Mouse (Mus musculus): ENCODE data around the gene Gpr182. TPM values are rescaled to one million over a fixed set of nuclear protein-coding genes. Genes with fewer than 3 reads are reported as not detected.

The Gpr182 gene
- total and polyA plus RNA-seq, 3 experiments: 0.13 TPM; not detected in 2

GRCm38 (mm10) chr10:127776011-127776410 is 24.5 kb upstream of the Gpr182 start, which contains the start of gene Rdh9:
Gene Rdh9 (plus strand): TSS chr10:127776386.
- no peak for DNase-seq (ENCODE audit: extremely low read depth)
- no peak within 1 kb of the TSS for H3K9ac ChIP-seq (ENCODE audit: insufficient read depth, low read depth)
- no peaks in the 10 kb centered on the region for H3K36me3 ChIP-seq (replicated peaks in 1 of 2; ENCODE audit: control insufficient read depth in 1 of 2, insufficient read depth in 1 of 2, low read length in 1 of 2)
- no peak within 1 kb of the TSS for H3K4me2 ChIP-seq (ENCODE audit: insufficient read depth, low read depth, poor library complexity, severe bottlenecking)
- no peaks in the 10 kb centered on the region for H3K79me2 ChIP-seq (replicated peaks; ENCODE audit: control insufficient read depth, extremely low read depth, insufficient read depth, poor library complexity, severe bottlenecking)
- H3K27ac ChIP-seq (ENCODE audit: insufficient read depth, low read depth): no peak within 1 kb of the TSS
- dilution Hi-C loops (cut with MboI; ENCODE audit: extremely low pct_ligation_motif_present, extremely low pct_unique_long_range_greater_than_20kb, low sequenced_read_pairs) (no loop called here), in situ Hi-C loops (cut with MboI; ENCODE audit: low pct_ligation_motif_present, low pct_unique_long_range_greater_than_20kb, low sequenced_read_pairs) (no loop called here)
- TF ChIP-seq E2F4 (IDR thresholded peaks at IDR 0.05; ENCODE audit: insufficient replicate concordance, low read depth, low read length) (no peak), UBTF (IDR thresholded peaks at IDR 0.05; ENCODE audit: low read depth, low read length) (no peak), MAZ (IDR thresholded peaks at IDR 0.05; ENCODE audit: low read depth, low read length) (no peak), TCF12 (IDR thresholded peaks at IDR 0.05; ENCODE audit: low read depth, low read length) (no peak), MEF2A (IDR thresholded peaks at IDR 0.05; ENCODE audit: borderline replicate concordance, low read depth, low read length) (no peak)
- H3K27me3 ChIP-seq (replicated peaks): peaks cover 31% of the 10 kb centered on the region
- no peaks in the 10 kb centered on the region for H3K4me1 ChIP-seq (ENCODE audit: control insufficient read depth in 1 of 2, insufficient read depth in 2 of 2)
- no peaks in the 10 kb centered on the region for H3K9me3 ChIP-seq (replicated peaks; ENCODE audit: low read length)
- no peak within 1 kb of the TSS for H3K4me3 ChIP-seq (replicated peaks in 1 of 3; ENCODE audit: low read depth in 2 of 3, low read length in 2 of 3, poor library complexity in 1 of 3)

GRCm38 (mm10) chr10:127766564-127766963 is 15.0 kb upstream of the Gpr182 start:
- TF ChIP-seq CHD1 (IDR thresholded peaks at IDR 0.05; ENCODE audit: low read depth, low read length): no peak
- TF ChIP-seq USF1 (IDR thresholded peaks at IDR 0.05; ENCODE audit: low read depth, low read length): no peak
- no peak for TF ChIP-seq RAD21 (IDR thresholded peaks at IDR 0.05; ENCODE audit: low read depth, low read length)
- no peak for TF ChIP-seq E2F4 (IDR thresholded peaks at IDR 0.05; ENCODE audit: insufficient replicate concordance, low read depth, low read length)
- TF ChIP-seq ETS1 (conservative IDR thresholded peaks at IDR 0.05; ENCODE audit: low read depth, low read length): no peak
- TF ChIP-seq HCFC1 (IDR thresholded peaks at IDR 0.05; ENCODE audit: low read depth, low read length): no peak
- no peak for TF ChIP-seq MAX (IDR thresholded peaks at IDR 0.05; ENCODE audit: low read length)
- TF ChIP-seq ZMIZ1 (IDR thresholded peaks at IDR 0.05; ENCODE audit: low read depth, low read length): no peak
- TF ChIP-seq PAX5 (IDR thresholded peaks at IDR 0.05; ENCODE audit: low read length): no peak
- no peak for TF ChIP-seq TBP (conservative IDR thresholded peaks at IDR 0.05; ENCODE audit: low read depth, low read length)
- no peak for TF ChIP-seq NRF1 (IDR thresholded peaks at IDR 0.05; ENCODE audit: low read depth, low read length)
- no peak for TF ChIP-seq MYC (IDR thresholded peaks at IDR 0.05; ENCODE audit: low read depth, low read length)
- TF ChIP-seq RCOR1 (conservative IDR thresholded peaks at IDR 0.05; ENCODE audit: low read depth, low read length): no peak
- no peak for TF ChIP-seq MAZ (IDR thresholded peaks at IDR 0.05; ENCODE audit: low read depth, low read length)
- no peak for TF ChIP-seq IRF4 (IDR thresholded peaks at IDR 0.05; ENCODE audit: low read depth, low read length)
- DNase-seq (ENCODE audit: extremely low read depth): no peak
- dilution Hi-C loops (cut with MboI; ENCODE audit: extremely low pct_ligation_motif_present, extremely low pct_unique_long_range_greater_than_20kb, low sequenced_read_pairs): no loop called here
- Histone ChIP-seq H3K4me2 (ENCODE audit: insufficient read depth, low read depth, poor library complexity, severe bottlenecking) (no peak overlapping the region), H3K27ac (ENCODE audit: insufficient read depth, low read depth) (no peak overlapping the region), H3K79me2 (replicated peaks; ENCODE audit: control insufficient read depth, extremely low read depth, insufficient read depth, poor library complexity, severe bottlenecking) (no peaks in the 10 kb centered on the region), H3K9me3 (replicated peaks; ENCODE audit: low read length) (no peaks in the 10 kb centered on the region), H3K27me3 (replicated peaks) (peaks cover 36% of the 10 kb centered on the region), H3K4me3 (replicated peaks in 1 of 3; ENCODE audit: low read depth in 2 of 3, low read length in 2 of 3, poor library complexity in 1 of 3) (no peak overlapping the region), H3K4me1 (ENCODE audit: control insufficient read depth in 1 of 2, insufficient read depth in 2 of 2) (no peaks in the 10 kb centered on the region), H3K36me3 (replicated peaks in 1 of 2; ENCODE audit: control insufficient read depth in 1 of 2, insufficient read depth in 1 of 2, low read length in 1 of 2) (no peaks in the 10 kb centered on the region), H3K9ac (ENCODE audit: insufficient read depth, low read depth) (no peak overlapping the region)
- in situ Hi-C loops (cut with MboI; ENCODE audit: low pct_ligation_motif_present, low pct_unique_long_range_greater_than_20kb, low sequenced_read_pairs): no loop called here
